Mouse (Mus musculus): ENCODE measurements around the gene Ssbp3. TPM values are rescaled to one million over a fixed set of nuclear protein-coding genes. Genes with fewer than 3 reads are reported as not detected.

Gene Ssbp3
- polyA plus RNA-seq, 1 experiment from 2014 or later, result 171 TPM

DNA sequence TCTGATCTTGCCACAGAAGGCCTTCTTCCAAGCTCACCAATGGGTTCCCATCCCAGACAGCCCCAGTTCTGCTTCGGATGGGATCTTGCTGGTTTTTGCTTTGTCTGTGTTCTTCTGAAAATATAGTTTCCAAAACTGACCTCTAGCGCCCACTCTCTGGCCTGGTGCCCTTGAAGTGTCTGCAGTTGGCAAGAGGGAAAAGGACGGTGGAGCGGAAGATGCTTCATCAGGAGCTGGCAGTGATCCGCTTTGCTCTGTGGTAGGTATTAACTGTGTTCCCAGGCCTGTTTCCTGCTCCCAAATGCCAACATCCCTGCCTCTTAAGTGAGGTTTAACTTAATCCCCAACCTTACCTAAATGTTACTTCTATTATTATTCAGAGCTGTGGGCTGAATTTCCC, 43.3 kb downstream of the Ssbp3 start:
- Histone ChIP-seq H3K4me2 (replicated peaks) (no peak overlapping the region), H3K9ac (no peak overlapping the region), H3K4me3 (no peak overlapping the region), H3K9me3 (no peaks in the 10 kb centered on the region), H3K36me3 (peaks cover 44% of the 10 kb centered on the region), H3K27me3 (no peaks in the 10 kb centered on the region), H3K4me1 (peaks cover 86% of the 10 kb centered on the region), H3K27ac (no peak overlapping the region)
- no peak for ATAC-seq (ENCODE audit: low FRiP score, low read depth)
- 87% methylated on average over 5 of the region's 5 CpGs for WGBS

DNA sequence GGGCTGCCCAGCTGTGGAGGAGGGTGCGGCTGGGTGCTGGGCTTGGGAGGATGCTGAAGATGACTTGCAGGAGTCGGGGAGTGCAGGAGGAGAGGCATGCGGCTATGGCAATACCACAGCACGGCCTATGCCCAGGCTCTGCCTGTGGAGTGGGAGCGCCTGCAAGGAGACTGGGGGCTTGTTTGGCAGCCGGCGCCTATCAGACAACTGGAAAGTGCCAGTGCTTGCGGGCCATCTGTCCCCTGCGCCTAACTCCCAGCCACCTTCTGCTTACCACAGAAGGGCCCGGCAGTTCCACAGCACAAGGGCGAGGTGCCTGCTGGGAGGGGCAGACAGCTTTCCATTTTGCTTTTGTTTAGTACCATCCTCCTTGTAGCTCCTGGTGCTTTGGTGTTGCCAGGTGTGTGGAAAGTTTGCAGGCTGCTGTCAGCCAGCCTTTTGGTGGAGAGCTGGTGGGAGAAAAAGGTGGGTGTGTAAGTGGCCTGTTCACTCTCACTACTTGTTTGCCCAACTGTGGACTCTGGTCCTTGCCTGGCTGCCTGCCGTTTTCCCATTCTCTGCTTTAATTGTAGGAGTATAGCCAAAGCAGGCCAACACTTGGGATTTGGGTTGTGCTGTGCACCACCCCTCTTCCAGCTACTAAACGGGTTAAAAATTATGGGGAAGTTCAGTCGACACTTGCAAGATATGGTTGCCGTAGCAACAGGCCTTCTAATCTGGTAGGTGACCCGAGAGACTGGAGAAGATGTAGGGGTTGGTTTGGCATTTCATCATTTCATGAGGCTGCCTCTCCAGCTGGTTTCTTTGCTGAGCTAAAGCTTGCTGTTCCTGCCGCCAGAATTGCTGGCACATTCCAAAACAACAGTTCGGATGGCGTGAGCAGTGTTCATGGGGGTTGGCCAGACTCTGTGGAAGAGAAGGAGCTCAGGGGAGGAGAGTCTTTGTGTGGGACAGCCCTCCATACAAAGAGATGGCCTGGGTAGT, 45.5 kb downstream of the Ssbp3 start:
- H3K9me3 ChIP-seq, result no peaks in the 10 kb centered on the region
- no peak overlapping the region for H3K4me2 ChIP-seq (replicated peaks)
- no peak for ATAC-seq (ENCODE audit: low FRiP score, low read depth)
- no peaks in the 10 kb centered on the region for H3K27me3 ChIP-seq
- H3K9ac ChIP-seq, result no peak overlapping the region
- peaks cover 85% of the 10 kb centered on the region for H3K4me1 ChIP-seq
- H3K36me3 ChIP-seq, result peaks cover 38% of the 10 kb centered on the region
- H3K27ac ChIP-seq, result no peak overlapping the region
- no peak overlapping the region for H3K4me3 ChIP-seq
- 58% methylated on average over 19 of the region's 19 CpGs for WGBS

DNA sequence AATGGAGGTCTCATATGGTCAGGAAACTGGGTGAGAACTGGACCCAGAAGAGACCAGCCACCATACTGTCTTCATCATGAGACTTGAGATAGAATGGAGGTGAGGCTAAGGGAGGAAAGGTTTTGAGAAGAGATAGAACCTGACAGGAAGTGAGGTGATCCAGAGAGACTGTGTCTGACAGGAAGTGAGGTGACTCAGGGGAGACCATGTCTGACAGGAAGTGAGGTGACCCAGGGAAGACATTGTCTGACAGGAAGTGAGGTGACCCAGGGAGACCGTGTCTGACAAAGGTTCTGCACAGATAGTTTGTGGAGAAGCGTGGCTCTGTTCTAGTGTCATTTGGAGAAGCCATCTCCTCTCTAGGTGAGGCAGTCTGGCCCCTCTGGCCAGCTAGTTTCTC, 47.6 kb downstream of the Ssbp3 start:
- WGBS, result 75% methylated on average over 2 of the region's 2 CpGs
- H3K27ac ChIP-seq, result peak overlapping the region; percentile 48; the same call in 1 of the 2 replicates

DNA sequence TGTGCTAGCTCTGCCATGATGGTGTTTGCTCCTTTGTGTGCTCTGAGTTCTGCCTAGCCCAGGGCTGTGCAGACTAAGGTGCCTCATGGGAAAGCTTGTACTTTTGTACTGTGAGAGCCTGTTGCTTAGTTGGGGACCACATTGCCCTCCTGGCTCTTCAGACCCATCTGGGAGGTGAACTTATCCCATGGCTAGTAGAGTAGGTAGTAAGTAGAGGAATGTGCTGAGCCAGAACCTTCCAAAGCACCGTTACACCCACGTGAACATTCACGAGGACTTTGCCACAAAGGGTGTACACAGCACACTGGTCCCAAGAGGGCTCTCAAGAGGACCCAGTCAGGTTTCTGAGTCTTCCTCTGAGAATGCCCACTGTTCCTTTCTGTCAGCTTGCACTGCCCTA, 48.1 kb downstream of the Ssbp3 start:
- Histone ChIP-seq H3K9me3 (no peaks in the 10 kb centered on the region), H3K4me1 (peaks cover 96% of the 10 kb centered on the region), H3K4me2 (replicated peaks) (no peak overlapping the region), H3K27ac (peak overlapping the region; percentile 48; the same call in 1 of the 2 replicates), H3K9ac (no peak overlapping the region), H3K4me3 (no peak overlapping the region), H3K36me3 (peaks cover 35% of the 10 kb centered on the region), H3K27me3 (no peaks in the 10 kb centered on the region)
- no peak for ATAC-seq (ENCODE audit: low FRiP score, low read depth)
- WGBS, result 64% methylated on average over 3 of the region's 3 CpGs

More for the DNA sequence above, 47.6 kb downstream of the Ssbp3 start:
- no peak for ATAC-seq (ENCODE audit: low FRiP score, low read depth)
- peaks cover 37% of the 10 kb centered on the region for H3K36me3 ChIP-seq
- no peak overlapping the region for H3K4me2 ChIP-seq (replicated peaks)
- no peaks in the 10 kb centered on the region for H3K27me3 ChIP-seq
- no peak overlapping the region for H3K9ac ChIP-seq
- H3K4me3 ChIP-seq, result no peak overlapping the region
- peaks cover 94% of the 10 kb centered on the region for H3K4me1 ChIP-seq
- no peaks in the 10 kb centered on the region for H3K9me3 ChIP-seq

DNA sequence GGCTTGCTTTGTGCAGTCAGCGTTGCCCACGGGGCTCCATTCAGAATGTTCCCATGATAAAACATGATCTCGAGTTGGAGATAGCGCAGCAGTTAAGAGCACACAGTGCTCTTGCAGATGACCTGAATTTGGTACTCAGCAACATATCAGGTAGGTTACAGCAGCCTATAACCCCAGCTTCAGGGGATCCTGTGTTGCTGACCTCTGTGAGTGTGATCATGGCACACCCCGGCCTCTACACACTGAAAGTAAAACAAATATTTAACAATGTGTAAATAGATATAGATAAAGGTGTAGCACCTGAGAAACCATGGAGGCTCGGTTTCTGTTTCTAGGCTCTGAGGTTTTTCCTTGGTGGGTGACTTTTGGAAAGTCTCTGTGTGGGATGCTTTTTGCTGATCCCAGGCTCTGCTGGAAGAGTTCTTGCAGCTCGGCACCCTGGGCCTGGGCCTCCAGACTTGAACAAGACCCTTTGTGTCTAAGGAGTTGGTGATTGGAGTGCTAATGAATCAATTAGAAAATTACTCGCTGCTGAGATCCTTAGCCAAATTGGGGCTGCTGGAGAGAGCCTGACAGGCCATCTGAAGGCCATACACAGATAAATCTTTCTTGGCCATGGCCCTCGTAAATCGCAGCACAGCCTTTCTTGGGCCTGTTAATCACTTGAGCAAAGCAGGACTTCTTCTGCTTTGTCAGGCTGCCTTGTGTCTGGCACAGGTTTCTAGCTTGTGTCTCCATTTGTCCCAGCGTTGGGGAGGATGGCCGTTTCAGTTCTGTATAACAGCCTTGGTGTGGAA, 49.2 kb downstream of the Ssbp3 start:
- H3K4me1 ChIP-seq, result peaks cover 96% of the 10 kb centered on the region

DNA sequence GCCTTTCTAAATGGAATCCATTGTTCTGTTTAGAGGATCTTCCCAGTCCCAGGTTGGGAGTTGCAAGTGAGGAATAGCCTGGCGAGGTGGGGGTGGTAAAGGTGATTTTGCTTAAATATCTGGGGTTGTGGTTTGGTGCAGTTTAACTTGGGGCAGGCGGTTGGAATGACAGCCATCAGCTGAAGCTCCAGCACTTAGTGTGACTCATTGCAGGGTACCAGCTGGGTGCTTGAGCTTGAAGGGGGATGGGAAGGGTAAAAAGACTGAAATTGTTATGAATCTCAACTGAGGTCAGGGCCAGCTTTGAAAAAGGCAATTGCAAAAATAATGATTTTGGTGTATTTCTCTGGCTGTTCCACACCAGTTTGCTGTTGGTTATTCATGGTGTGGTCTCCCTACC, 50.0 kb downstream of the Ssbp3 start:
- 82% methylated on average over 2 of the region's 2 CpGs for WGBS
- ATAC-seq (ENCODE audit: low FRiP score, low read depth), result no peak

More for the DNA sequence above, 49.2 kb downstream of the Ssbp3 start:
- peak overlapping the region; percentile 10; the same call in 1 of the 2 replicates for H3K27ac ChIP-seq
- H3K9me3 ChIP-seq, result no peaks in the 10 kb centered on the region
- no peak overlapping the region for H3K9ac ChIP-seq
- WGBS, result 60% methylated on average over 12 of the region's 12 CpGs
- H3K4me3 ChIP-seq, result no peak overlapping the region
- peaks cover 27% of the 10 kb centered on the region; the same call in 1 of the 2 replicates for H3K36me3 ChIP-seq
- H3K27me3 ChIP-seq, result no peaks in the 10 kb centered on the region
- no peak overlapping the region for H3K4me2 ChIP-seq (replicated peaks)
- no peak for ATAC-seq (ENCODE audit: low FRiP score, low read depth)

DNA sequence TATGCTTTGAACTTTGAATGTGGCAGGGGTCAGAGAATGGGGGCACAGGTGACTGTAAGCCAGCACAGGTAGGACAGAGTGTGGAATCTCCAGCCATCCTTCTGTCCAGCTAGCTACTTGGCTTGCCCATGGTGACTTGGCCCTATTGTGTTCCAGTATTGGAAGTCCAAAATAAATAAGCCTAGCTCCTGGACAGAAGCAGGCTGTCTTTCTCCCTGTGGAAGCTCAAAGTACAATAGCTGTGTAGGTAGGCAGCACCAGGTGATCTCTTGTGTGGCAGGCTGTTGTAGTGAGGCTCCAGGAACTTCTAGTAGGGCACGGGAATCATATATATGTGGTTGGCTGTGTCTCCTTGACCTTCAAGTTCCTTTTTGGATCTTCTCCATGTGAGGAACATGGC, 50.8 kb downstream of the Ssbp3 start:
- no peak overlapping the region for H3K4me3 ChIP-seq
- H3K9ac ChIP-seq, result no peak overlapping the region
- peaks cover 24% of the 10 kb centered on the region for H3K36me3 ChIP-seq
- peaks cover 94% of the 10 kb centered on the region for H3K4me1 ChIP-seq
- WGBS, result 86% methylated on average over 1 of the region's 1 CpGs
- ATAC-seq (ENCODE audit: low FRiP score, low read depth), result no peak
- H3K4me2 ChIP-seq (replicated peaks), result no peak overlapping the region
- no peaks in the 10 kb centered on the region for H3K27me3 ChIP-seq
- no peaks in the 10 kb centered on the region for H3K9me3 ChIP-seq
- H3K27ac ChIP-seq, result no peak overlapping the region

More for the DNA sequence above, 50.0 kb downstream of the Ssbp3 start:
- Histone ChIP-seq H3K4me1 (peaks cover 96% of the 10 kb centered on the region), H3K27me3 (no peaks in the 10 kb centered on the region), H3K4me2 (replicated peaks) (no peak overlapping the region), H3K9me3 (no peaks in the 10 kb centered on the region), H3K36me3 (peaks cover 24% of the 10 kb centered on the region), H3K9ac (no peak overlapping the region), H3K27ac (no peak overlapping the region; the same call in 1 of the 2 replicates), H3K4me3 (no peak overlapping the region)

DNA sequence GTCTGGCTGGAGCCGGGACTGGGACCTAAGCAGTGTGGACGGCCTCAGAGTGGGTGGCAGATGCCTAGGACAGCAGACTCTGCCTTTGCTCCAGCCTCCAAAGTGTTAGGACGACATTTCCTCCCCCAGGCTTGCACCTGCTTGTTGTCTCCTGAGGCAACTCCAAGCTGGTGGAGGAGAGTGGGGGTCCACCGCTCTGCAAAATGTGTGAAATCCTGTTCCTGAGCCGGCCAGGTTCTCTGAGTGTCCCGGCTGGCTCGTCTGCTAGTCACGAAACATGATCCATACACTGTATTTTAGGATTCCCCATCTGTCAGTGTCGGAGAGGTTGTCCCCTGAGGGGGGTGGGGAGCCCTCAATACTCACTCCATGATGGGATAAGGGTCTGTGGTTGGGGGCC, 53.9 kb downstream of the Ssbp3 start:
- ATAC-seq (ENCODE audit: low FRiP score, low read depth), result 0 out of 2 replicates have a peak, but pooled peaks have one; percentile 26
- no peak overlapping the region for H3K4me2 ChIP-seq (replicated peaks)
- H3K4me1 ChIP-seq, result peaks cover 91% of the 10 kb centered on the region
- H3K4me3 ChIP-seq, result no peak overlapping the region
- H3K36me3 ChIP-seq, result peaks cover 22% of the 10 kb centered on the region
- peak overlapping the region; percentile 34; the same call in 1 of the 2 replicates for H3K27ac ChIP-seq
- WGBS, result 53% methylated on average over 9 of the region's 9 CpGs
- no peak overlapping the region for H3K9ac ChIP-seq
- H3K9me3 ChIP-seq, result no peaks in the 10 kb centered on the region
- no peaks in the 10 kb centered on the region for H3K27me3 ChIP-seq

DNA sequence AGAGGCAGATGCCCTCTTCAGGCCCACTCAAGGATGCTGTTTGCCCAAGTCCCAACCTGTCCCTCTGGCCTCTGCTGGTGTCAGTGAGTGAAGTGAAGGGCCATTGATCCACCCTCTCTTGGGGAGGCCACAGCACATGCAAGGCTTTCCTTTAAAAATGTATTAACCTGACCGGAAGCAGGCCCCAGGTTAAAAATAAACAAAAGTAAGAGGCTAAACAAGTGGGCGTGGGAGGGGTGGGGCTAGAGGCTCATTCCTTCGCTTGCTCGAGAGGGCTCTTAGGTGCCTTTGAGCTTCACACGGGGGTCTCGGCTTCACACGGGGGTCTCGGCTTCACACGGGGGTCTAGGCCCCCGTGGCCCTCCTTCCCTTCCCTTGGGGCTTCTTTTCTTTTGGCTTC, 54.5 kb downstream of the Ssbp3 start:
- Histone ChIP-seq H3K36me3 (peaks cover 22% of the 10 kb centered on the region), H3K27ac (0 out of 2 replicates have a peak overlapping the region, but pooled peaks have one; percentile 6), H3K4me3 (no peak overlapping the region), H3K9ac (no peak overlapping the region), H3K4me1 (peaks cover 91% of the 10 kb centered on the region), H3K9me3 (no peaks in the 10 kb centered on the region), H3K27me3 (no peaks in the 10 kb centered on the region), H3K4me2 (replicated peaks) (no peak overlapping the region)
- ATAC-seq (ENCODE audit: low FRiP score, low read depth), result no peak
- WGBS, result 80% methylated on average over 10 of the region's 10 CpGs

DNA sequence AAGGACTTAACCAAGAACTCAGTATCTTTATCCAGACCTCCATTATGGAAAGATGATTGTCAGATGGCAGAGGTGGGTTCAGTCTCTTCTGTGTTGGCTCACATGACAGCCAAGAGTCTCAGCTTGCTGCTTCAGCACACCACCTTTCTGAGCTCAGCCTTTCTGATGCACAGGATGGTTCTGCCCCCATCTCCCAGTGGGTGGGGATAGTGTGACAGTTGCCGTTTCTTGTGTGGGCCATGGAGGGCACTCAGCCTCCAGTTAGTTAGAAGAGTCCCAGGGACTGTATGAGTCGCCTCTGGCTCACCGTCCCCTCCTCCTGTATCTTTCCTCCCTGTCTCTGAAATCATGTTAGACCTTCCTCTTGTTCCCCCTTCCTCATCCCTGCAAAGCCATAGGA, 55.9 kb downstream of the Ssbp3 start:
- H3K4me2 ChIP-seq (replicated peaks), result no peak overlapping the region
- no peaks in the 10 kb centered on the region for H3K9me3 ChIP-seq
- H3K9ac ChIP-seq, result no peak overlapping the region
- H3K27me3 ChIP-seq, result no peaks in the 10 kb centered on the region
- 69% methylated on average over 3 of the region's 3 CpGs for WGBS
- no peak overlapping the region for H3K27ac ChIP-seq
- H3K36me3 ChIP-seq, result peaks cover 22% of the 10 kb centered on the region
- ATAC-seq (ENCODE audit: low FRiP score, low read depth), result no peak
- H3K4me1 ChIP-seq, result peaks cover 93% of the 10 kb centered on the region
- no peak overlapping the region for H3K4me3 ChIP-seq

DNA sequence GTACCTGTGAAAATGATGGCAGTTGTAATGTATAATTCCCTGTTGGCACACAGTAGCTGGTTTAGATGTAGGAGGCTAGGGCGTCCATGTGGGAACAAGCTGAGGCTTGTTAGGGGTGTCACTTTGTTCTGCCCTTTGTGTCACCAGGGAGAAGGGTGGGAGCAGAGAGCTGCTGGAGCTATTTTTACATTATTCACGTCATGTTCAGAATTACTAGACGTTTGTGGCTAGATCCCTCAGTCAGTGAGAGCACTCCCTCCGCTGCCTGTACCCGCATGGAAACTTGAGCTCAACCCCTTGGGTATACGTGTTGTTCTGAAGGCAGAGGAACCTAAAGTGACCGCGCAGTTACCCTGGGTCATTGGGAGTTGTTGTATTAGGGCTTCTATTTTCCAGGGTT, 58.4 kb downstream of the Ssbp3 start:
- Histone ChIP-seq H3K27ac (no peak overlapping the region), H3K9me3 (no peaks in the 10 kb centered on the region), H3K4me2 (replicated peaks) (no peak overlapping the region), H3K4me3 (no peak overlapping the region), H3K27me3 (no peaks in the 10 kb centered on the region), H3K4me1 (peaks cover 93% of the 10 kb centered on the region), H3K36me3 (peaks cover 22% of the 10 kb centered on the region), H3K9ac (no peak overlapping the region)
- ATAC-seq (ENCODE audit: low FRiP score, low read depth), result no peak
- 69% methylated on average over 8 of the region's 8 CpGs for WGBS

DNA sequence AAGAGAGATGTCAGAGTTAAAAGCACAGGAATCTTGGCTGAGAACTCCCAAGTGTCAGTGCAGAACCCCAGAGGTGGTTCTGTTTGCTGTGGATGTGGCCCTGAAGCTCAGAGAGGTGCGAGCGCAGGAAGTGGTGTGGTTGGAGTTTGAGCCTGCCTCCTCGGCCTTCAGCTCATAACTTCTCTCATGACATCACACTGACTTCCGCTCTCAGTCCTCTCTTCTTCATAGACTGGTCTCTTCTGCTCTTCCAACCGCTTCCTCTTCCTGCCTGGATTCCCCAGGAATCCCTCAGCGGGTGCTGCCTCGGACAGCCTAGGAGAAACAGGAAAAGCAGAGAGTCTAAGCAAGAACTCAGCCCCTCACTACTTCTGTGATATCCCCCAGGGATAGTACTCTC, 60.3 kb downstream of the Ssbp3 start:
- Histone ChIP-seq H3K9ac (no peak overlapping the region), H3K4me2 (replicated peaks) (no peak overlapping the region), H3K27ac (peak overlapping the region; percentile 28; the same call in 1 of the 2 replicates), H3K9me3 (no peaks in the 10 kb centered on the region), H3K4me3 (no peak overlapping the region), H3K4me1 (peaks cover 94% of the 10 kb centered on the region), H3K27me3 (no peaks in the 10 kb centered on the region), H3K36me3 (peaks cover 12% of the 10 kb centered on the region)
- no peak for ATAC-seq (ENCODE audit: low FRiP score, low read depth)
- 73% methylated on average over 7 of the region's 7 CpGs for WGBS

All from limb, embryonic 13.5 days (tissue).